Mouse (Mus musculus): ENCODE measurements around the gene Ube2o. TPM values are rescaled to one million over a fixed set of nuclear protein-coding genes. Genes with fewer than 3 reads are reported as not detected.

The Ube2o gene
- polyA plus RNA-seq, 1 experiment = 23.1 TPM

- Histone ChIP-seq H3ac (ENCODE audit: control insufficient read depth, insufficient read length, low read depth) (no peak overlapping the region), H3K79me2 (ENCODE audit: control insufficient read depth, insufficient read depth) (peaks cover 53% of the 10 kb centered on the region), H3K36me3 (ENCODE audit: control insufficient read depth, insufficient read depth) (no peaks in the 10 kb centered on the region), H3K27me3 (ENCODE audit: control insufficient read depth, insufficient read depth, insufficient read length) (no peaks in the 10 kb centered on the region), H3K79me3 (ENCODE audit: low read depth) (peaks cover 9% of the 10 kb centered on the region), H3K4me3 (ENCODE audit: insufficient read depth, poor library complexity, severe bottlenecking) (no peak overlapping the region)
- TF ChIP-seq USF1 (IDR thresholded peaks at IDR 0.05; ENCODE audit: low read depth) (no peak), MAX (IDR thresholded peaks at IDR 0.05) (no peak), CEBPB (IDR thresholded peaks at IDR 0.05; ENCODE audit: low read depth) (no peak), CTCF (IDR thresholded peaks at IDR 0.05; ENCODE audit: control insufficient read depth, insufficient read depth, insufficient read length) (no peak), FOSL1 (IDR thresholded peaks at IDR 0.05; ENCODE audit: insufficient read depth, low read length, poor library complexity, severe bottlenecking) (no peak), MYOD1 (IDR thresholded peaks at IDR 0.05; ENCODE audit: control insufficient read depth, insufficient read length, low read depth) (no peak), MYOG (IDR thresholded peaks at IDR 0.05; ENCODE audit: control insufficient read depth, extremely low read depth, insufficient read length) (no peak)
Observed at GRCm38 (mm10) chr11:116620559-116621253, 39.5 kb upstream of the Ube2o start.

- TF ChIP-seq MAX (IDR thresholded peaks at IDR 0.05) (no peak), CEBPB (IDR thresholded peaks at IDR 0.05; ENCODE audit: low read depth) (no peak), CTCF (IDR thresholded peaks at IDR 0.05; ENCODE audit: control insufficient read depth, insufficient read depth, insufficient read length) (no peak), USF1 (IDR thresholded peaks at IDR 0.05; ENCODE audit: low read depth) (no peak), FOSL1 (IDR thresholded peaks at IDR 0.05; ENCODE audit: insufficient read depth, low read length, poor library complexity, severe bottlenecking) (no peak)
- no peaks in the 10 kb centered on the region for H3K27me3 ChIP-seq (ENCODE audit: control insufficient read depth, insufficient read depth, insufficient read length)
Observed at GRCm38 (mm10) chr11:116620073-116620472, 38.8 kb upstream of the Ube2o start.

GRCm38 (mm10) chr11:116619561-116619960, 38.3 kb upstream of the Ube2o start:
- H3K27me3 ChIP-seq (ENCODE audit: control insufficient read depth, insufficient read depth, insufficient read length) = no peaks in the 10 kb centered on the region
- no peak overlapping the region for H3K4me3 ChIP-seq (ENCODE audit: insufficient read depth, poor library complexity, severe bottlenecking)
- H3ac ChIP-seq (ENCODE audit: control insufficient read depth, insufficient read length, low read depth) = no peak overlapping the region
- no peaks in the 10 kb centered on the region for H3K36me3 ChIP-seq (ENCODE audit: control insufficient read depth, insufficient read depth)
- peaks cover 9% of the 10 kb centered on the region for H3K79me3 ChIP-seq (ENCODE audit: low read depth)
- H3K79me2 ChIP-seq (ENCODE audit: control insufficient read depth, insufficient read depth) = peaks cover 61% of the 10 kb centered on the region
- TF ChIP-seq MAX (IDR thresholded peaks at IDR 0.05) (no peak), MYOD1 (IDR thresholded peaks at IDR 0.05; ENCODE audit: control insufficient read depth, insufficient read length, low read depth) (no peak), CEBPB (IDR thresholded peaks at IDR 0.05; ENCODE audit: low read depth) (no peak)

More at GRCm38 (mm10) chr11:116620073-116620472, 38.8 kb upstream of the Ube2o start:
- no peaks in the 10 kb centered on the region for H3K36me3 ChIP-seq (ENCODE audit: control insufficient read depth, insufficient read depth)
- H3ac ChIP-seq (ENCODE audit: control insufficient read depth, insufficient read length, low read depth) = no peak overlapping the region
- no peak overlapping the region for H3K4me3 ChIP-seq (ENCODE audit: insufficient read depth, poor library complexity, severe bottlenecking)
- H3K79me2 ChIP-seq (ENCODE audit: control insufficient read depth, insufficient read depth) = peaks cover 56% of the 10 kb centered on the region
- peaks cover 9% of the 10 kb centered on the region for H3K79me3 ChIP-seq (ENCODE audit: low read depth)

- TF ChIP-seq USF1 (IDR thresholded peaks at IDR 0.05; ENCODE audit: low read depth) = no peak
- no peak for TF ChIP-seq CEBPB (IDR thresholded peaks at IDR 0.05; ENCODE audit: low read depth)
- TF ChIP-seq MYOD1 (IDR thresholded peaks at IDR 0.05; ENCODE audit: control insufficient read depth, insufficient read length, low read depth) = no peak
- TF ChIP-seq MYOG (IDR thresholded peaks at IDR 0.05; ENCODE audit: control insufficient read depth, extremely low read depth, insufficient read length) = no peak
- TF ChIP-seq MAX (IDR thresholded peaks at IDR 0.05) = no peak
- no peak for TF ChIP-seq FOSL1 (IDR thresholded peaks at IDR 0.05; ENCODE audit: insufficient read depth, low read length, poor library complexity, severe bottlenecking)
- TF ChIP-seq CTCF (IDR thresholded peaks at IDR 0.05; ENCODE audit: control insufficient read depth, insufficient read depth, insufficient read length) = no peak
- Histone ChIP-seq H3K27me3 (ENCODE audit: control insufficient read depth, insufficient read depth, insufficient read length) (no peaks in the 10 kb centered on the region), H3K36me3 (ENCODE audit: control insufficient read depth, insufficient read depth) (no peaks in the 10 kb centered on the region), H3K79me2 (ENCODE audit: control insufficient read depth, insufficient read depth) (peaks cover 65% of the 10 kb centered on the region), H3K79me3 (ENCODE audit: low read depth) (peaks cover 9% of the 10 kb centered on the region), H3K4me3 (ENCODE audit: insufficient read depth, poor library complexity, severe bottlenecking) (no peak overlapping the region), H3ac (ENCODE audit: control insufficient read depth, insufficient read length, low read depth) (no peak overlapping the region)
Observed at GRCm38 (mm10) chr11:116619156-116619555, 37.9 kb upstream of the Ube2o start.

GRCm38 (mm10) chr11:116618666-116619065, 37.4 kb upstream of the Ube2o start:
- peaks cover 8% of the 10 kb centered on the region for H3K79me3 ChIP-seq (ENCODE audit: low read depth)
- H3ac ChIP-seq (ENCODE audit: control insufficient read depth, insufficient read length, low read depth) = no peak overlapping the region
- no peaks in the 10 kb centered on the region for H3K27me3 ChIP-seq (ENCODE audit: control insufficient read depth, insufficient read depth, insufficient read length)
- peaks cover 60% of the 10 kb centered on the region for H3K79me2 ChIP-seq (ENCODE audit: control insufficient read depth, insufficient read depth)
- TF ChIP-seq MYOD1 (IDR thresholded peaks at IDR 0.05; ENCODE audit: control insufficient read depth, insufficient read length, low read depth) = no peak
- no peak for TF ChIP-seq MYOG (IDR thresholded peaks at IDR 0.05; ENCODE audit: control insufficient read depth, extremely low read depth, insufficient read length)
- no peak for TF ChIP-seq FOSL1 (IDR thresholded peaks at IDR 0.05; ENCODE audit: insufficient read depth, low read length, poor library complexity, severe bottlenecking)
- TF ChIP-seq MAX (IDR thresholded peaks at IDR 0.05) = no peak
- TF ChIP-seq CTCF (IDR thresholded peaks at IDR 0.05; ENCODE audit: control insufficient read depth, insufficient read depth, insufficient read length) = no peak
- no peak for TF ChIP-seq CEBPB (IDR thresholded peaks at IDR 0.05; ENCODE audit: low read depth)
- TF ChIP-seq USF1 (IDR thresholded peaks at IDR 0.05; ENCODE audit: low read depth) = no peak
- H3K36me3 ChIP-seq (ENCODE audit: control insufficient read depth, insufficient read depth) = no peaks in the 10 kb centered on the region
- H3K4me3 ChIP-seq (ENCODE audit: insufficient read depth, poor library complexity, severe bottlenecking) = no peak overlapping the region

GRCm38 (mm10) chr11:116617641-116618040, 36.4 kb upstream of the Ube2o start:
- TF ChIP-seq CEBPB (IDR thresholded peaks at IDR 0.05; ENCODE audit: low read depth) (peak; percentile 26), USF1 (IDR thresholded peaks at IDR 0.05; ENCODE audit: low read depth) (no peak)
- Histone ChIP-seq H3K79me2 (ENCODE audit: control insufficient read depth, insufficient read depth) (peaks cover 51% of the 10 kb centered on the region), H3K79me3 (ENCODE audit: low read depth) (peaks cover 7% of the 10 kb centered on the region), H3ac (ENCODE audit: control insufficient read depth, insufficient read length, low read depth) (no peak overlapping the region), H3K27me3 (ENCODE audit: control insufficient read depth, insufficient read depth, insufficient read length) (no peaks in the 10 kb centered on the region), H3K4me3 (ENCODE audit: insufficient read depth, poor library complexity, severe bottlenecking) (no peak overlapping the region), H3K36me3 (ENCODE audit: control insufficient read depth, insufficient read depth) (no peaks in the 10 kb centered on the region)
